Mouse (Mus musculus) CD4-positive helper T cell, adult 2 months (primary cell): ENCODE results near the gene Troap.

Experiments used
- DNase-seq: peaks from one replicate; pipeline ENCODE4 v3.0.0-alpha.2; 2012; ENCODE audit warnings: low read depth, missing footprints, low spot score

The Troap gene

GRCm38 (mm10) chr15:99113396-99113975 lies 39.1 kb downstream of the Troap start:
- peak; percentile 42 for DNase-seq

DNA sequence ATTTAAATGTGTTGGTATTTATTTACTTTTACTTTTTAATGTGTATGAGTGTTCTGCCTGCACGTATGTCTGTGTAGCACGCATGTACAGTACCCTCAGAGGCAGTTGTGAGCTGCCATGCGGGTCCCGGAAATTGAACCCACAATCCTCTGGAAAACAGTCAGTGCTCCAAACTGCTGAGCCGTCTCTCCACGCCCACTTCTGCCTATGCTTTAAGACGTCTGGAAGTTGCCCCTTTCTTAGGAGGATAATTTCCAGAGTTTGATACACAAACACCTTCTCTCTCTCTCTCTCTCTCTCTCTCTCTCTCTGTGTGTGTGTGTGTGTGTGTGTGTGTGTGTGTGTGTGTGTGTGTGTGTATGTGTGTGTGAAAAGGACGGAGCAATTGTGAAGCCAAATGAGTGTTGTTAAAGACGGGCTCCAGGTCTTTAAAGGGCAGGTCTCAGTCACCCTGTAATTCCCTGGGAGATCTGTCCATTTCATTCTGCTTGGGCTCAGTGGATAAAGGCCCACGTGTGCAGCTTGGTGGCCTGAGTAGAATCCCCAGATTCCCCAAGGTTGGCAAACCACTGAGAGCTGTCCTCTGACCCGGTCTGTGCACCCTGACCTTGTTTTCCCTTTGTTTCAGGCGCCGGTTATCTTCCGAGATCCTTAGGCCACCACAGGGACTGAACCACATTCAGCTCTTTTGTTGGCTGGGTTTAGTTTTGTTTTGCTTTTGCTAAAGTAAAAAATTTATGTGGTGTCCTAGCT lies 40.1 kb downstream of the Troap start:
- DNase-seq: no peak

DNA sequence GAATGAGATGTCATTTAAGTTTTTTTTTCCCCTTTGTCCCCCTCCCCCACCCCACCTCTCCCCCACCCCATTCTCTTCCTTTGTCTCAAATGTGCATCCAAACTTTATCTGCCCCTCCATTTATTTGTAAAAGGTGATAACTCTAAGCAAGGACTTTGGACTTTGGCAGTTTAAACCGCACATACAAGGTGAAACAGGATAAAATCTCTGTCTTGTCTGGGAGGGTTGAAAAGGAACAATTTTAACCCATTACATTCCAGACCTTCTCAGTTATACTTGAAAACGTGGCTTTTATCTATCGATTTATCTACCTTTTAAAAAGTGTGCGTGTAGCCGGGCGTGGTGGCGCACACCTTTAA lies 40.7 kb downstream of the Troap start:
- DNase-seq: no peak

GRCm38 (mm10) chr15:99116539-99116938 lies 42.2 kb downstream of the Troap start:
- no peak for DNase-seq

DNA sequence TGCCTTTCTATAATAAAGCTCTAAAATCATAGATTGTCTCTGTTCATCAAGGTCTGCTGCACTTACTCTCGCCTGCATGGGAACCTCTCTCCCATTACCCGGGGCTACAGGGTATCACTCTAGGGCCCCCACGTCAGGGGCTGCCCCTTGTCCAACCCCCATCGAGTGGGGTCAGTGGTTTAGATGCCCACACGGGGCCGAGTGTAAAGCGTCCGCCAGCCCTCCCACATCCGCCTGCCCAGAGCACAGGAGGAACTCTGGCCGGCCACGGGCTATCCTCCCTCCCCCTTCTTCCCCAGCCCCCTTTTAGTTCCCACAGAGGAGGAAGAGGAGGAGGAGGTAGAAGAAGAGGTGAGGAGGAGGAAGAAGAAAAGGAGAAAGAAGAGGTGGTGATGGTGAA lies 46.4 kb downstream of the Troap start:
- no peak for DNase-seq

DNA sequence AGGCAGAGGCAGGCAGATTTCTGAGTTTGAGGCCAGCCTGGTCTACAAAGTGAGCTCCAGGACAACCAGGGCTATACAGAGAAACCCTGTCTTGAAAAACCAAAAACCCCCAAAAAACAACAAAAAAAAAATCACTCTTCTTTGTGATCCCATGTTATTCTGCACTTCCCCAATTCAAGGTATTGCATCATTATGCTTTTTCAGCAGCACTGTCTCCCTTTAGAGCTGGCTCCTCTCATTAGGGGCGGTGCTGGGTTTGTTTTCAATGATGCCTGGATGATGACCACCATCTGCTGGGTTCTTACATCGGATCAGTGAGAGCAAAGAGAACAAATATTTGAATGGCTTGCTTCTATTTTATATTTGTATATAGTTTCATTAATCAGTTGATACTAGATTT lies 48.3 kb downstream of the Troap start:
- DNase-seq: no peak

- peak; percentile 9 for DNase-seq
These were observed 51.3 kb downstream of the Troap start, which contains the start of gene Spats2 for GRCm38 (mm10) chr15:99125711-99126080. Gene Spats2 (plus strand): TSS chr15:99125916.

DNA sequence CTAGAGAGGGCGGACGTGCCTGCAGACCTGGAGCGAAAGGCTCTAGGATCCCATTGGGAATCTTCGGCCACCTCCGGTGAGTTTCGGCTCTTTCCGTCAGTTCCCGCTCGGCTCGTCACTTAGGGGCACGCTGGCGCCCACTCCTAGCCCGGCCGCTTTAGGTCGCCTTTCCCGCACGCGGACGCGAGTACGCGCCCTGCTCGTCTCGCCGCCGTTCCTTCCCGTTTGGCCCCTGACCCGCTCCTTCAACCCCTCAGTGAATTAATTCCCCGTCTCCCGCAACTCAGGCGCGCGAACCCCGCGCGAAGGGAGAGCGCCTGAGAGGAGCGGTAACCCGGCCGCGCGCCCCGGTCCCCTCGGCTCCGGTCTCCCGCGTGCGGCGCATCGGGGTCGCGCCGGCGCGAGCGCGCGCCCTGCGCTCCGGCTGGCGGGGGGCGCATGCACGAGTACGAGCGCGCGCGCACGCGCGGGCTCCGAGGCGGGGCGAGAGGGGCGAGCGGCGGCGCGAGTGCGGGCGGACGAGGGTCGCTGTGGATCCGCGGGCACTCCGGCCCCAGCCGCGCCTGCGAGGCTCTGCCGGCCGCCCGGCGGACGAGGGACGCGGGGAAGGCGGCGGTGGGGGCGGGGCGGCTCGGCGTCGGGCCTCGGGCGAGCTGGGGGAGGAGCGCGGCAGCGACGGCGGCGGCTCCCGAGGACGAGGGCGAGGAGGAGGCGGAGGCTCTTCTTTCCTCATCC lies 51.9 kb downstream of the Troap start:
- peak; percentile 36 for DNase-seq

GRCm38 (mm10) chr15:99126816-99127365 lies 52.5 kb downstream of the Troap start:
- DNase-seq: no peak

DNA sequence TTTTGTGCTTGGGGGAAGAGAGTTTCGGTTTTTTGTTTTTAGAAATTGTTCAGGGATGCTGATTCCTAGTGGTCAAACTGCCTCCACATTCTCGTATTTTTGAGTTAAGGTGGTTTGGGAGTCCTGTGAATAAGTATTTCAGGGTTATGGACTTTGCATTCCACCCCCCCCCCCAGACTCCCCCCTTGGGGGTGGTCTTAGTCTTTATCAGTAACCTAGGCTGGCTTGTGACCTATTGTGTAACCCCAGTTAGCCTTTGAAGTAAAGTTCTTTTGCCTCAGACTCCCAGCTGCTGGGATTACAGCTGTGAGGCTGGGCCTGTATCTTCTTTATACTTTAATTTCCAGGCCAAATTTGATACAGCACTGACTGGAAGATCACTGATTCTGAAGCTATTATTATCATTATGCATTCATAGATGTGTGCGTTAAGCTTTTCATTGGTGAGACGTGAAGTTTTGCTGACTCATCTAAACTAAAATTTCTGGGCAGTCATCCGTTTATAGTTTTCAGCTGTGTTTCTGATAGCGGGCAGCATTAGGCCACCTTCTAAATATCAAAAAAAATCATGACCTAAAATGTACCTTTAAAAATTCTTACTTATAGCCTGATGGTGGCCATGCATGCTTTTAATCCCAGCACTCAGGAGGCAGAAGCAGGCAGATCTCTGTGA lies 53.6 kb downstream of the Troap start:
- no peak for DNase-seq

DNA sequence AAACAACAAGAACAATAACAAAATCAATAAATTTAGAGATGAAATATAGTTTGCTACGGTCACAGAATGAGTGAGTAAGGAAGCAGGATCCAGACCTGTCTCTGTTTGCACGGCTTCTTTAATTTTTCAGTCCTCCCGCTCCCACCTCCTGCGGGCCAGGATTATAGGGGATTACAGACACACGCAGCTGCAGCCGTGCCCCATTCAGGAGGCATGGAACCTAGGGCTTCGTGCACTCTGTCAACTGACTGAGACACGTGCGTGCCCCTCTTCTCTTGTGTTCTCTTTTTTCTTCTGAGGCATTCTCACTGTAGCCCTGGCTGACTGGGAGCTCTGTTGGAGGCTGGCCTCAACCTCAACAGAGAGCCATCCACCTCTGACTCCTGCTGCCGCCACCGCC lies 55.1 kb downstream of the Troap start:
- no peak for DNase-seq

DNA sequence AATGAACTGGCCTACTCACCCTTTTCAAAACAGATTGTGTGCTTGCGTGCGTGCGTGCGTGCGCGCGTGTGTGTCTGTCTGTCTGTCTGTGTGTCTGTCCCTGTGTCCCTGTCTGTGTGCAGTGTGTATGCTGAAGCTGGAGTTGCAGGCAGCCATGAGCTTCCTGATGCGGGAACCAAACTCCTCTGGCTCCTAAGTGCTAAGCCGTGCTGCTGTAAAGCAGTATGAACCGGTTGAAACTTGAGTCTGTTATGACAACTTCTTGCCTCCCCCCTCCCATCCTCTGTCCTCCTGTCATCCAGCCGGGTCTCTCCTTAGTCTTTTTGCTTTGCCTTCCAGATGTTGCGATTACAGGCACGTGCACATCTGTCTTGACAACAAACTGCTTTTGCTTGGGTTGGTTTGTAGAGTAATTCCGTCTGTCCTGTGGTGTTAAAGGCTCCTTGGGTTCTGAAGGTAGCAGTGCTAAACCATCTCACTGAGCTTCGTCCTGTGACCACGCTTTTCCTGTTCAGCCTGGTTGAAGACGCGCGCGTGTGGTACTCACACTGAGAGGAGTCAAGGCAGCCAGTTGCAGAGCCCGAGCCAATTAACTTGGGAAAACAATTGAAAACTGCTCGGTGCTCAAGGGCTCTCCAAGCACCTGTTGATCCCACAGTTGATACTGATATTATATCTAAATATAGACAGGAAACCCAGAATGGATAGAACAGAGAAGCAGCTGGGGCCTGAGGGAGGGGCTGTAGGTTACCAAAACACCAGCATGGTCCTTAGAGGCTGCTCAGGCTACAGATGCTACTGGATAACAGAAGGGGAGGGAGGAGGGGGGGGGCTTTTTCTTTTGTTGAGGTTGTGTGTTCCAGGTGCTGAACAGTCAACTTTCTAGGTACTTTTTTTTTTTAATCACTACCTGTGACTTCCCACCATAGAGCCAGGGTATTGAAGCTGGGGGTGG lies 55.9 kb downstream of the Troap start:
- no peak for DNase-seq
